Mouse (Mus musculus): ENCODE data around the gene Gria4.

- TF ChIP-seq CTCF (conservative IDR thresholded peaks at IDR 0.05; ENCODE audit: insufficient read depth, insufficient read length, low read depth, low read length) (no peak), POLR2A (IDR thresholded peaks at IDR 0.05; ENCODE audit: low read depth, low read length) (no peak)
Measured at GRCm38 (mm10) chr9:4459456-4460070, 336.5 kb downstream of the Gria4 start.
